8 mouse cellular contexts compared by ENCODE assay signal in the genomic region with DNA sequence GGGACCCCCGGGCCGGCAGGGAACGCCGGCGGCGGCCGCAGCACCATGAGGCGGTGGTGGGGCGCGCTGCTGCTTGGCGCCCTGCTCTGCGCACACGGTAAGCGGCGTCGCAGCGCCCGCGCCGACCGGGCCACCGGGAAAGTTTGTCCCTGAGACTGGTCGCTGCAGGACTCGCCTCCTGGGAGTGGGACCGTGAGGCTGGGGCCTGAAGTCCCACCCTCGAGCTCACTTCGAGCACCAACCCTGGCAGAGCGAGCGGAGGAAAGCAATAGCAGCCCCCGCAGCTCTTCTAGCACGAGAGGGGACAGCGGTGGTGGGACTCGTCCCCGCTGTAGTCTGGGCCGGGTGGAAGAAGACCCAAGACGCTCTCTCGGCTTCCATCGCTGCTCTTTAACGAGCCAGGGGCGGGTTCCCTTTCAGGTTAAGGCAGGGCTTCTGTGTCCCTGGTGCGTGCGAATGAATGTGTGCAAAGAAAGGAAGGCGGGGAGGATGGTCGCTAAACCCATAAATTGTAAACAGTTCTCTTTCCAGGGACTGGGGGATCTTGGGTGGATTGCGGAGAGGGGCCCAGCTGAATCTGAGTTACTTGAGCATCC. TPM values are rescaled to one million over a fixed set of nuclear protein-coding genes. Genes with fewer than 3 reads are reported as not detected.
DNase-seq lines count a peak whose midpoint lies in the region; ATAC-seq and TF ChIP-seq lines count a peak whose summit lies in the region.

No protein-coding gene starts in this region.

- DNase-seq in heart, adult 8-10 months (ENCODE audit: low spot score), result no peak
- DNase-seq in MEL (ENCODE audit: low read depth, low spot score), result peak; percentile 75
- DNase-seq in induced T-regulatory cell, adult 2 months (ENCODE audit: low read depth), result peak; percentile 26
- no peak for DNase-seq in T-cell, adult 2 months (ENCODE audit: low spot score)
- DNase-seq in layer of hippocampus, adult 18-20 months (ENCODE audit: low spot score in 2 of 2), result no peak

- ATAC-seq in heart, embryonic 12.5 days (ENCODE audit: insufficient number of reproducible peaks, low FRiP score), result peak; percentile 61
- peak; percentile 15 for ATAC-seq in embryonic facial prominence, embryonic 13.5 days (ENCODE audit: insufficient number of reproducible peaks, insufficient read depth, low FRiP score, low TSS enrichment, low read depth)
- ATAC-seq in megakaryocyte, adult 5-6 weeks (ENCODE audit: poor library complexity, severe bottlenecking), result peak; percentile 43

- TF ChIP-seq EP300 in MEL (IDR thresholded peaks at IDR 0.05; ENCODE audit: low read depth in 1 of 2, low read length in 2 of 2), result no peak

- TF ChIP-seq RAD21 in MEL (IDR thresholded peaks at IDR 0.05; ENCODE audit: low read depth, low read length), result no peak

- H3K79me2 ChIP-seq in MEL (ENCODE audit: control insufficient read depth, insufficient read depth, low read length, poor library complexity), result no peaks in the 10 kb centered on the region; the same call in 1 of the 2 replicates

- peaks cover 37% of the 10 kb centered on the region for H3K4me1 ChIP-seq in heart, embryonic 12.5 days (replicated peaks)
- H3K4me1 ChIP-seq in MEL (ENCODE audit: control insufficient read depth in 1 of 2, insufficient read depth in 2 of 2, low read length in 2 of 2), result peaks cover 7 to 12% of the 10 kb centered on the region in 2 experiments
- H3K4me1 ChIP-seq in embryonic facial prominence, embryonic 13.5 days, result peaks cover 30% of the 10 kb centered on the region

- no peak for TF ChIP-seq CTCF in MEL (IDR thresholded peaks at IDR 0.05 in 2 of 3, conservative IDR thresholded peaks at IDR 0.05 in 1 of 3; ENCODE audit: control insufficient read depth in 1 of 3, insufficient read depth in 1 of 3, low read depth in 2 of 3, low read length in 3 of 3, poor library complexity in 1 of 3, severe bottlenecking in 1 of 3)

- H3K4me3 ChIP-seq in heart, embryonic 12.5 days, result peak overlapping the region; percentile 84
- peak overlapping the region; percentile 80 to 87 for H3K4me3 ChIP-seq in MEL (ENCODE audit: control insufficient read depth in 1 of 2, insufficient read depth in 1 of 2, low read depth in 2 of 2, low read length in 2 of 2)
- H3K4me3 ChIP-seq in embryonic facial prominence, embryonic 13.5 days, result peak overlapping the region; percentile 74

- no peak for TF ChIP-seq POLR2A in MEL (IDR thresholded peaks at IDR 0.05; ENCODE audit: control insufficient read depth in 1 of 2, insufficient read depth in 1 of 2, low read depth in 1 of 2, low read length in 2 of 2, poor library complexity in 1 of 2)

- H3K36me3 ChIP-seq in heart, embryonic 12.5 days, result no peaks in the 10 kb centered on the region
- peaks cover 0 to 12% of the 10 kb centered on the region in 2 experiments; a peak in 2 of 4 replicates for H3K36me3 ChIP-seq in MEL (ENCODE audit: control insufficient read depth in 1 of 2, insufficient read depth in 2 of 2, low read length in 2 of 2)
- H3K36me3 ChIP-seq in embryonic facial prominence, embryonic 13.5 days, result no peaks in the 10 kb centered on the region

- under 1% methylated on average over 45 of the region's 45 CpGs for WGBS in heart, embryonic 12.5 days
- WGBS in embryonic facial prominence, embryonic 13.5 days, result under 1% methylated on average over 45 of the region's 45 CpGs

- peak overlapping the region; percentile 91 for H3K9ac ChIP-seq in heart, embryonic 12.5 days
- H3K9ac ChIP-seq in MEL (ENCODE audit: control insufficient read depth, low read depth, low read length, poor library complexity, severe bottlenecking), result peak overlapping the region; percentile 79
- H3K9ac ChIP-seq in embryonic facial prominence, embryonic 13.5 days, result peak overlapping the region; percentile 87

- H3K4me2 ChIP-seq in heart, embryonic 12.5 days, result peak overlapping the region; percentile 83
- H3K4me2 ChIP-seq in embryonic facial prominence, embryonic 13.5 days, result peak overlapping the region; percentile 78

- H3K9me3 ChIP-seq in heart, embryonic 12.5 days (replicated peaks), result 0 out of 2 replicates have a peak, but pooled peaks cover 3% of the 10 kb centered on the region
- no peaks in the 10 kb centered on the region for H3K9me3 ChIP-seq in MEL (replicated peaks; ENCODE audit: insufficient read depth, low read length)
- no peaks in the 10 kb centered on the region for H3K9me3 ChIP-seq in embryonic facial prominence, embryonic 13.5 days

- no peaks in the 10 kb centered on the region for H3K27me3 ChIP-seq in heart, embryonic 12.5 days (replicated peaks)
- no peaks in the 10 kb centered on the region for H3K27me3 ChIP-seq in MEL (ENCODE audit: control insufficient read depth in 1 of 2, insufficient read depth in 2 of 2, low read length in 2 of 2)
- no peaks in the 10 kb centered on the region; the same call in 1 of the 2 replicates for H3K27me3 ChIP-seq in embryonic facial prominence, embryonic 13.5 days

- H3K27ac ChIP-seq in heart, embryonic 12.5 days (ENCODE audit: poor library complexity, severe bottlenecking), result peak overlapping the region; percentile 92
- H3K27ac ChIP-seq in MEL (ENCODE audit: control insufficient read depth, low read depth, low read length), result peak overlapping the region; percentile 24; the same call in 1 of the 2 replicates
- H3K27ac ChIP-seq in embryonic facial prominence, embryonic 13.5 days, result peak overlapping the region; percentile 96

TF ChIP-seq in MEL, 35 proteins besides CTCF, POLR2A, EP300 and RAD21:
- TF ChIP-seq MXI1 (IDR thresholded peaks at IDR 0.05; ENCODE audit: low read depth, low read length) (peak; percentile 56), MAX (IDR thresholded peaks at IDR 0.05; ENCODE audit: low read length) (no peak), TCF12 (IDR thresholded peaks at IDR 0.05; ENCODE audit: low read depth, low read length) (0 out of 2 replicates have a peak, but pooled peaks have one; percentile 14), SIN3A (IDR thresholded peaks at IDR 0.05; ENCODE audit: low read length) (peak; percentile 64)

RNA-seq across cellular contexts. Expression of a gene that starts 0.4 kb away (rescaled TPM):
- 4.4 and 4.9 TPM in 2 replicates for polyA plus RNA-seq in heart, embryonic 12.5 days (2016; fragmentation: Nextera tagmentation; extraction: Ambion mirVana)
- total RNA-seq in heart, adult 8-10 months (2022), result 10 to 100 TPM in 3 of 4 experiments, 1 to 10 TPM in 1; 8.9 to 13.3 (median 11.3) TPM
- 1.1 and 1.3 TPM in 2 replicates for total RNA-seq in MEL (2012; rRNA removed)
- 1 to 10 TPM in 1 of 2 experiments, not detected in 1; 2.8 TPM for polyA plus RNA-seq in MEL (2012; ENCODE audit: insufficient read depth in 1 of 2, insufficient read length in 2 of 2, low read depth in 1 of 2, low replicate concordance in 2 of 2, missing spikeins in 1 of 2)
- 9.1 and 9.6 TPM in 2 replicates for polyA plus RNA-seq in embryonic facial prominence, embryonic 13.5 days (2015; fragmentation: Nextera tagmentation; extraction: Ambion mirVana)
- 1.0 and 1.1 TPM in 2 replicates for total RNA-seq in megakaryocyte, adult 5-6 weeks (2015)
- 1.9 and 2.7 TPM in 2 replicates for total RNA-seq in megakaryocyte, adult 5-6 weeks (2017)
- total RNA-seq in layer of hippocampus, adult 18-20 months (2021), result 10 to 100 TPM; 27.2 to 31.2 TPM

RNA-seq across cellular contexts. Expression of a gene that starts 13.2 kb away (rescaled TPM):
- 35.7 and 40.1 TPM in 2 replicates for polyA plus RNA-seq in heart, embryonic 12.5 days (2016; fragmentation: Nextera tagmentation; extraction: Ambion mirVana)
- 10 to 100 TPM in 3 of 4 experiments, 1 to 10 TPM in 1; 9.1 to 14.9 (median 13.8) TPM for total RNA-seq in heart, adult 8-10 months (2022)
- total RNA-seq in MEL (2012; rRNA removed), result 20.2 and 23.0 TPM in 2 replicates
- 10 to 100 TPM in 1 of 2 experiments, not detected in 1; 23.3 TPM for polyA plus RNA-seq in MEL (2012; ENCODE audit: insufficient read depth in 1 of 2, insufficient read length in 2 of 2, low read depth in 1 of 2, low replicate concordance in 2 of 2, missing spikeins in 1 of 2)
- 66.9 and 71.1 TPM in 2 replicates for polyA plus RNA-seq in embryonic facial prominence, embryonic 13.5 days (2015; fragmentation: Nextera tagmentation; extraction: Ambion mirVana)
- total RNA-seq in megakaryocyte, adult 5-6 weeks (2015), result 2.0 and 4.2 TPM in 2 replicates
- 1.7 and 3.2 TPM in 2 replicates for total RNA-seq in megakaryocyte, adult 5-6 weeks (2017)
- total RNA-seq in layer of hippocampus, adult 18-20 months (2021), result 100 to 1,000 TPM; 111 to 121 TPM

Comparison
In these comparisons a context has a peak if more than half of its experiments do, and no peak if none do; other contexts are left out.
1. H3K27ac ChIP-seq: peak in every context shown above with its lines; median percentile 96 in embryonic facial prominence, embryonic 13.5 days; 92 in heart, embryonic 12.5 days; 24 in MEL.
2. DNase-seq: peak in MEL (single experiment) and induced T-regulatory cell, adult 2 months (single experiment); none in heart, adult 8-10 months (single experiment), T-cell, adult 2 months (single experiment) and layer of hippocampus, adult 18-20 months (0 of 2).
3. Peak in every context shown above with its lines, with median percentiles within 50 percentile points of each other: ATAC-seq, H3K4me3 ChIP-seq and H3K9ac ChIP-seq.